Mouse (Mus musculus) midbrain, embryonic 14.5 days (tissue): ENCODE results near the gene Kit. TPM values are rescaled to one million over a fixed set of nuclear protein-coding genes. Genes with fewer than 3 reads are reported as not detected.

ENCODE experiments used
- ATAC-seq: fragments of 200-750 bp; cut with Nextera tagmentation; 2 replicates; pipeline ENCODE4 v1.8.0; 2017; ENCODE audit warnings: moderate number of reproducible peaks, moderate library complexity; ENCODE audit not compliant: low FRiP score, low TSS enrichment
- DNase-seq: peaks from one replicate; pipeline ENCODE4 v3.0.0-alpha.2; 2015
- H3K27ac ChIP-seq: fragments of 300-500 bp; sonication (generic); replicated peaks from 2 replicates; pipeline ENCODE4 v1.5.1; 2014; ENCODE audit warnings: mild to moderate bottlenecking, low read depth, low read length, moderate library complexity
- H3K27me3 ChIP-seq: fragments of 300-500 bp; sonication (generic); 2 replicates; pipeline ENCODE4 v1.6.1; 2014; ENCODE audit warnings: low read length, control low read depth, mixed read lengths; ENCODE audit not compliant: control insufficient read depth, insufficient read depth
- H3K36me3 ChIP-seq: fragments of 300-500 bp; sonication (generic); 2 replicates; pipeline ENCODE4 v1.6.1; 2014; ENCODE audit warnings: low read length, control low read depth; ENCODE audit not compliant: control insufficient read depth, insufficient read depth
- H3K4me1 ChIP-seq: fragments of 300-500 bp; sonication (generic); 2 replicates; pipeline ENCODE4 v1.6.1; 2014; ENCODE audit warnings: mild to moderate bottlenecking, antibody characterized with exemption, low read length, control low read depth; ENCODE audit not compliant: control insufficient read depth, insufficient read depth
- H3K4me2 ChIP-seq: fragments of 300-500 bp; sonication (generic); 2 replicates; pipeline ENCODE4 v1.6.1; 2014; ENCODE audit warnings: mild to moderate bottlenecking, low read length, moderate library complexity
- H3K4me3 ChIP-seq: fragments of 300-500 bp; sonication (generic); replicated peaks from 2 replicates; pipeline ENCODE4 v1.5.1; 2014; ENCODE audit warnings: low read depth, low read length
- H3K9ac ChIP-seq: fragments of 300-500 bp; sonication (generic); replicated peaks from 2 replicates; pipeline ENCODE4 v1.6.1; 2014; ENCODE audit warnings: mild to moderate bottlenecking, low read length, moderate library complexity
- H3K9me3 ChIP-seq: fragments of 300-500 bp; sonication (generic); 2 replicates; pipeline ENCODE4 v1.6.1; 2016; ENCODE audit warnings: low read length, control low read depth, mixed read lengths; ENCODE audit not compliant: control insufficient read depth
- WGBS: fragments of 180-500 bp; shearing (Covaris S2); extraction: QIAGEN DNeasy Blood & Tissue Kit; methylation state at CpG from one replicate; pipeline ENCODE4 v1.1.7; 2014; 5-methylcytosine and 5-hydroxymethylcytosine counted together
- polyA plus RNA-seq: library from polyadenylated mRNA; unstranded; fragments of >200 nt; fragmentation: Nextera tagmentation; extraction: Ambion mirVana; gene quantifications from 2 replicates; pipeline ENCODE4 v1.2.1, GENCODE M21; 2014

Kit gene
- polyA plus RNA-seq = 34.3 and 41.1 TPM in 2 replicates

DNA sequence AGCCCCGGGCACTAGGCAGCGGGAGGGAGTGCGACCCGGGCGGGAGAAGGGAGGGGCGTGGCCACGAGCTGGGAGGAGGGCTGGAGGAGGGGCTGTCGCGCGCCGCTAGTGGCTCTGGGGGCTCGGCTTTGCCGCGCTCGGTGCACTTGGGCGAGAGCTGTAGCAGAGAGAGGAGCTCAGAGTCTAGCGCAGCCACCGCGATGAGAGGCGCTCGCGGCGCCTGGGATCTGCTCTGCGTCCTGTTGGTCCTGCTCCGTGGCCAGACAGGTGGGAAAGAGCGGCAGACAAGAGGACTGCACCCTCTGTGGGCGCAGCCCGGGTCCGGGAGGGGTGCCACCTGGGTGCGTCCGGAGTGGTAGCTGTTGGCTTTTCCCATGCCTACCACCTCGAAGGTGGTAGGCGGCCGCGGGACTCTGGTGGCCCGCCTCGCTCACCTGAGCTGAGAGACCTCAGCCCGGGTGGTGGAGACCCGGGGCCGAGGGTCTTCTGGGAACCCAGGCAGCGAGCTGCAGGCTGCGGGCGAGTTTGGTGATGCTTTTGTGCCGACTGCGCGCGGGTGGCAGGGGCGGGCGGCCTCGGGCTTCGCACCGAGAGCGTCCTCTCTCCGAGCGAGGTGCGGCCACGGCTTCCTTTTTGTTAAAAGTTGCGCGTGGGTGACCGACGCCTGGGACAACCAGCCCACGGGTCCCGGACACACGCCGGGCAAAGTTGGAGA lies at the start of gene Kit:
Gene Kit (plus strand): TSS at position 65 of the 715 bp plus-strand sequence.
- Histone ChIP-seq H3K36me3 (no peaks in the 10 kb centered on the region), H3K4me2 (peak within 1 kb of the TSS; percentile 97), H3K27me3 (no peaks in the 10 kb centered on the region), H3K4me3 (peak within 1 kb of the TSS; percentile 74), H3K4me1 (peaks cover 6% of the 10 kb centered on the region), H3K9ac (peak within 1 kb of the TSS; percentile 72), H3K27ac (peak within 1 kb of the TSS; percentile 80), H3K9me3 (no peaks in the 10 kb centered on the region)
- DNase-seq (peak; percentile 93), ATAC-seq (peak; percentile 91)
- under 1% methylated on average over 65 of the region's 65 CpGs for WGBS

DNA sequence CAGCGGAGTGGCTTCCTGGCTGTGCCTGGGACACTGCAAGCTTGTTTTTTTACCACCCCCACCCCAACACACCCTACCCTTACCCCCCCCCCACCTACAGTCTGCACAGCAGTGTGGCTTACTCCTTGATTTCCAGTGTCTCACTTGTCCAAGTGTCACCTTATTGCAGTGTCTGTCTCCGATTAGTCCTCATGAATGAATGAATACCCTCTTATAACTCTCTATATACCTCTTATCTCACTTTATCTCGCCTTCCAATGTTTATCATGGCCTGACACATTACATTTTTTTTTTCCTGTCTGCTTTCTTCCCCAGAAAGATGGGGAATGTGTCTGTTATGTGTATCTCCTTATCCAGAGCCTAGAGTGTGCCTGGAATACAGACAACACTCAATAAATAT lies 38.6 kb upstream of the Kit start:
- Histone ChIP-seq H3K27me3 (no peaks in the 10 kb centered on the region), H3K9me3 (no peaks in the 10 kb centered on the region), H3K36me3 (no peaks in the 10 kb centered on the region), H3K4me3 (no peak overlapping the region), H3K4me2 (no peak overlapping the region), H3K9ac (no peak overlapping the region), H3K4me1 (no peaks in the 10 kb centered on the region; the same call in 1 of the 2 replicates), H3K27ac (no peak overlapping the region)
- DNase-seq (no peak), ATAC-seq (no peak)
- 72% methylated on average over 3 of the region's 3 CpGs for WGBS

DNA sequence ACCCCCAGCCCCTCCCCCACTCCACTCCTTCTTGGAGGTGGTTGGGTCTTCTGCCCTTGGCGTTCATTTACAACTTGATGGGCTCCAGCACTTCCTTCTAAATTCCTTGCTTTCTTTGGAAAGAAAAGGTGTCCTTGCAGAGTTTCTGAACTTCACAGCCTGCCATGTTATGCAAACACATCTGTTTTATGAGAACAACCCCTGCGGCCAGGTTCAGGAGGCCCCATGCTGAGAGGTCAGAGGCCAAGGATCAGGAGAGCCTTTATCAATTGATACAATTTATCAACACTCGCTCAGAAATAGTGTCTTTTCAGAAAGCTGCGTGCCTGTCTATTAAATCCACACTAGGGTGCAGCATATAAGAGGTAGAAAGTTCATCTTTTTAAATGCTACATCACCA lies 37.0 kb upstream of the Kit start:
- Histone ChIP-seq H3K4me2 (no peak overlapping the region), H3K4me1 (no peaks in the 10 kb centered on the region; the same call in 1 of the 2 replicates), H3K9me3 (no peaks in the 10 kb centered on the region), H3K36me3 (no peaks in the 10 kb centered on the region), H3K27ac (no peak overlapping the region), H3K4me3 (no peak overlapping the region), H3K27me3 (no peaks in the 10 kb centered on the region), H3K9ac (no peak overlapping the region)
- DNase-seq (no peak), ATAC-seq (no peak)
- WGBS = 34% methylated on average over 4 of the region's 4 CpGs

- H3K4me2 ChIP-seq = no peak overlapping the region
- WGBS = 29% methylated on average over 4 of the region's 4 CpGs
- no peaks in the 10 kb centered on the region; the same call in 1 of the 2 replicates for H3K4me1 ChIP-seq
- H3K27me3 ChIP-seq = no peaks in the 10 kb centered on the region
- H3K9me3 ChIP-seq = no peaks in the 10 kb centered on the region
- ATAC-seq = no peak
- no peak overlapping the region for H3K4me3 ChIP-seq
- no peak overlapping the region for H3K9ac ChIP-seq
- no peaks in the 10 kb centered on the region for H3K36me3 ChIP-seq
- no peak for DNase-seq
- no peak overlapping the region for H3K27ac ChIP-seq
These were observed 36.3 kb upstream of the Kit start for GRCm38 (mm10) chr5:75538458-75538857.

DNA sequence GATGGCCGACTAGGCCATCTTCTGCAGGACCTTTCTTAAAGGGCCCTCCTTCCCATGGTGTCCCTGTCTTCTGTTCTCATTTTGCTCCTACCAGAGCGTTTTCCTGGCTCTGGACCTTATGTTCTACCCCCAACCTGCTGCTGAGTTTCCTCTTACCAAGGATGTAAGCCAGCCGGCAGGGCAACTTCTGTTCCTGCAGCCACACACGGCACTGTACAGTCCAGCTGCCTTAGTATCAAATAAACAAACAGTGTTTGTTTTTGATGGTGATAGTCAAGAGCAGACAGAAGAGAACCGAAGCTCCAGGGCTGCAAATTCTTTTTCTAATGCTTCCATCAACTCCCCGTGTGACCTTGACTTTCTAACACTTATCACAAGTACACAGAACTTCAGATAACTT lies 35.6 kb upstream of the Kit start:
- 48% methylated on average over 6 of the region's 6 CpGs for WGBS
- H3K9me3 ChIP-seq = no peaks in the 10 kb centered on the region
- no peak for ATAC-seq
- no peaks in the 10 kb centered on the region for H3K36me3 ChIP-seq
- H3K27ac ChIP-seq = no peak overlapping the region
- H3K4me2 ChIP-seq = no peak overlapping the region
- H3K4me3 ChIP-seq = no peak overlapping the region
- DNase-seq = no peak
- H3K9ac ChIP-seq = no peak overlapping the region
- no peaks in the 10 kb centered on the region; the same call in 1 of the 2 replicates for H3K4me1 ChIP-seq
- no peaks in the 10 kb centered on the region for H3K27me3 ChIP-seq

GRCm38 (mm10) chr5:75543757-75544156 lies 31.0 kb upstream of the Kit start:
- H3K27me3 ChIP-seq = no peaks in the 10 kb centered on the region
- H3K9ac ChIP-seq = no peak overlapping the region
- H3K9me3 ChIP-seq = no peaks in the 10 kb centered on the region
- no peak for DNase-seq
- no peak for ATAC-seq
- no peak overlapping the region for H3K4me3 ChIP-seq
- 80% methylated on average over 3 of the region's 3 CpGs for WGBS
- no peaks in the 10 kb centered on the region for H3K36me3 ChIP-seq
- H3K4me1 ChIP-seq = no peaks in the 10 kb centered on the region
- no peak overlapping the region for H3K4me2 ChIP-seq
- H3K27ac ChIP-seq = no peak overlapping the region

- DNase-seq = no peak
- WGBS = 81% methylated on average over 14 of the region's 14 CpGs
These were observed 30.0 kb upstream of the Kit start for GRCm38 (mm10) chr5:75544472-75545264.

GRCm38 (mm10) chr5:75545265-75545643 lies 29.5 kb upstream of the Kit start:
- no peak for ATAC-seq
- no peaks in the 10 kb centered on the region for H3K4me1 ChIP-seq
- no peak overlapping the region for H3K4me2 ChIP-seq
- no peak for DNase-seq
- no peak overlapping the region for H3K9ac ChIP-seq
- no peaks in the 10 kb centered on the region for H3K36me3 ChIP-seq
- WGBS = 85% methylated on average over 4 of the region's 4 CpGs
- H3K9me3 ChIP-seq = 0 out of 2 replicates have a peak, but pooled peaks cover 3% of the 10 kb centered on the region
- H3K27me3 ChIP-seq = no peaks in the 10 kb centered on the region
- no peak overlapping the region for H3K4me3 ChIP-seq
- H3K27ac ChIP-seq = no peak overlapping the region

More at GRCm38 (mm10) chr5:75544472-75545264, 30.0 kb upstream of the Kit start:
- no peaks in the 10 kb centered on the region for H3K27me3 ChIP-seq
- H3K9me3 ChIP-seq = 0 out of 2 replicates have a peak, but pooled peaks cover 3% of the 10 kb centered on the region
- no peak for ATAC-seq
- H3K27ac ChIP-seq = no peak overlapping the region
- H3K4me2 ChIP-seq = no peak overlapping the region
- no peak overlapping the region for H3K4me3 ChIP-seq
- no peak overlapping the region for H3K9ac ChIP-seq
- H3K4me1 ChIP-seq = no peaks in the 10 kb centered on the region
- H3K36me3 ChIP-seq = no peaks in the 10 kb centered on the region
